Mouse (Mus musculus): ENCODE results near the gene Fndc3b. TPM values are rescaled to one million over a fixed set of nuclear protein-coding genes. Genes with fewer than 3 reads are reported as not detected.

The Fndc3b gene
- 11.3 and 11.4 TPM in 2 replicates for polyA plus RNA-seq (2014; fragmentation: Nextera tagmentation; extraction: Ambion mirVana)

DNA sequence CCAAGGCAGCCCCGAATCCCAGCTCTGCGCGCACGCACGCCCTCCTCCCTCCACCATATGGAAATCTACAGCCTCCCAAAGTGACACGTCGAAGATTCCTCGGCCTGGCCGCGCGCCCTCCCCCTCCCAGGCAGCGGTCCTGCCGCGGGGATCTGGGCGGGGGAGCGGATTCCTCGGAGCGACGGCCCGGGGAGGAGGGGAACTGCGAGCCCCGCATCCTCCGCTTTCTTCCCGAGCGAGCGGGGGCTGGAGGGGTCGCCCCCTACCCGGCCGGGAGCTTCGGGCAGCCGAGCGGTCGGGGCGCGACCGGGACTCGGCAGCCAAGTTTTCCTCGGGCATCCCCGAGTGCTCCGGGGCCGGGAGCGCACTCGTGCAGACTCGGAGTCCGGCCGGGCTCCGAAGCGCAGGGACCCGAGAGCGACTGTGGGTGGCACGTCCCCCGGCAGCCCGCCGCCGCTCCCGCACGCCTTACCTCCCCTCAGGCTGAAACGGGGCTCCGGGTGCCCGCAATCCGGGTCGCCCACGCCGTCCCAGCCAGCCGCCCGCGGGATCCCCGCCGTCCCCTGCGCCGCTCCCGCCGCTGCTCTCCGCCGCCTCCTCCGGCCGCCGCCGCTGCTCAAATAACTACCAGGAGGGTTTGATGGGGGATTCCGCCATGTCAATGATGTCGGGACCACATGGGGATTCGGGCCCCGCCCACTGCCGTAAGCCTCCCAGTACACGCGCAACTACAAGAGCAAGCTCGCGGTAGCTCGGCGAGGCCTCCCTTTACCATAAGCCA is at the start of gene Fndc3b:
Gene Fndc3b, minus strand, starts transcription at position 660 of the 781 bp plus-strand sequence.
- peak; percentile 95 for ATAC-seq (ENCODE audit: low FRiP score)
- Histone ChIP-seq H3K27me3 (ENCODE audit: control insufficient read depth, insufficient read depth, low read length) (no peaks in the 10 kb centered on the region), H3K36me3 (replicated peaks; ENCODE audit: control insufficient read depth, insufficient read depth) (no peaks in the 10 kb centered on the region), H3K4me1 (replicated peaks; ENCODE audit: control insufficient read depth, insufficient read depth, low read length) (no peaks in the 10 kb centered on the region; the same call in 1 of the 2 replicates), H3K4me2 (replicated peaks) (peak within 1 kb of the TSS; percentile 66), H3K27ac (peak within 1 kb of the TSS; percentile 89), H3K9ac (peak within 1 kb of the TSS; percentile 81), H3K4me3 (replicated peaks; ENCODE audit: low read length) (peak within 1 kb of the TSS; percentile 88), H3K9me3 (ENCODE audit: control insufficient read depth, low read length) (no peaks in the 10 kb centered on the region)
- DNase-seq (ENCODE audit: low spot score) = peak; percentile 94
- WGBS = under 1% methylated on average over 79 of the region's 90 CpGs

DNA sequence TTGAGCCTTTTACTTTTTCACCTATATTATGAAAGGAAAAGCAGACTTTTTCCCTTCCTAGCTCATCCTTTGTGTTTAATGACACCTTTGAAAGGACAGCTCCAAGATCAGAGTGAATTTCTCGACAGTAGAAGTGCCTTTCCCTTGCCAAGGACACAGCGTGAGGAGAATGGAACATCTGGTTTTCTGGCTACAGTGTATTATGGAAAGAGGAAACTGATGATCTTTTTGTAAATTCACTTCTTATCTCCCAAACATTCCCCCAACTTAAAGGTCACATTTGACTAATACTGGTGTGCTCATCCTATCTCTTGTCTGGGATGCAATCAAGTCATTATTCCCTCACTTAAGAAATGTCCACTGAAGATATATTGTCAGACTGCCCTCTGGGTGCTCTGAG is 49.2 kb upstream of the Fndc3b start:
- H3K9ac ChIP-seq = no peak overlapping the region
- H3K27me3 ChIP-seq (ENCODE audit: control insufficient read depth, insufficient read depth, low read length) = no peaks in the 10 kb centered on the region
- no peak overlapping the region for H3K4me3 ChIP-seq (replicated peaks; ENCODE audit: low read length)
- H3K4me1 ChIP-seq (replicated peaks; ENCODE audit: control insufficient read depth, insufficient read depth, low read length) = no peaks in the 10 kb centered on the region
- WGBS = 73% methylated on average over 2 of the region's 2 CpGs
- DNase-seq (ENCODE audit: low spot score) (no peak), ATAC-seq (ENCODE audit: low FRiP score) (no peak)
- H3K36me3 ChIP-seq (replicated peaks; ENCODE audit: control insufficient read depth, insufficient read depth) = no peaks in the 10 kb centered on the region
- no peaks in the 10 kb centered on the region for H3K9me3 ChIP-seq (ENCODE audit: control insufficient read depth, low read length)
- no peak overlapping the region for H3K4me2 ChIP-seq (replicated peaks)
- H3K27ac ChIP-seq = no peak overlapping the region

DNA sequence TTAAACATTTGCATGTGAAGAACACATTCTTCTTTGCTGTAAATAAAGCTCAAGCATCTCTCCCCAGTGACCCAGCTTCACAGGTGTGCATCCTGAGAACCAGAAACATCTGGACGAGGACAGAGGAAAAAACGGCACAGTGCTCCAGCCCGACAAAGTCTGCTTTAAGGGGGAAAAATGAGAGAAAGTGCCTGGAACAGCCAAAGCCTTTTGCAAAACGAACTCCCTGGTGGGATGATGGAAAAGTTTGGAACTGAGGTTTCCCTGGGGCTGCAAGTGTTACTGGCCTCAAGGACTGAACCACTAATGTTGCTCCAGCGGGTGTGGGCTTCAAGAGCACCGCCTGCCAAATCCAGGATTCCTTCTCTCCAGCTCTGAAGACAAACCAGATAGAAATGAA is 47.9 kb upstream of the Fndc3b start:
- DNase-seq (ENCODE audit: low spot score) = no peak
- no peak for ATAC-seq (ENCODE audit: low FRiP score)

DNA sequence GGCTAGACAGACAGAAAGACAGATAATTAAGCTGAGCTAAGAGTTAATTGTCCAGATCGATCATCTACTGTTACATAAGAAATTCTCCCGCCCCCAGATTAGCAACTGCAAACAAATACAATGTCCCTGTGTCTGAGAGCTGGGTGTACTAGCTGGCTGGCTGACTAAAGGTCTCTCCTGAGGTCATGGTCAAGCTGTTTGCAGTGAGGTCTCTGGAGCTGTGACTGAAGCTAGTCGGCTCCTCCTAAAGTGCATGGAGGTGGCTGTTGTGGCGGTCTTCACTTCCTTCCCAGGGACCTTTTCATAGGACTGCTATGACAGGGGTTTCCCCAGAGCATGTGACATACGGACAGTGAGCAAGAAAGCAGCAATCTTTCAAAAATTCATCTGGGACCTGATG is 40.5 kb upstream of the Fndc3b start:
- Histone ChIP-seq H3K36me3 (replicated peaks; ENCODE audit: control insufficient read depth, insufficient read depth) (no peaks in the 10 kb centered on the region), H3K4me2 (replicated peaks) (no peak overlapping the region), H3K27me3 (ENCODE audit: control insufficient read depth, insufficient read depth, low read length) (no peaks in the 10 kb centered on the region), H3K4me3 (replicated peaks; ENCODE audit: low read length) (no peak overlapping the region), H3K9ac (no peak overlapping the region), H3K4me1 (replicated peaks; ENCODE audit: control insufficient read depth, insufficient read depth, low read length) (no peaks in the 10 kb centered on the region), H3K9me3 (ENCODE audit: control insufficient read depth, low read length) (no peaks in the 10 kb centered on the region), H3K27ac (no peak overlapping the region)
- ATAC-seq (ENCODE audit: low FRiP score) = no peak
- WGBS = 69% methylated on average over 5 of the region's 5 CpGs
- DNase-seq (ENCODE audit: low spot score) = no peak

More for the DNA sequence above, 47.9 kb upstream of the Fndc3b start:
- Histone ChIP-seq H3K4me2 (replicated peaks) (no peak overlapping the region), H3K36me3 (replicated peaks; ENCODE audit: control insufficient read depth, insufficient read depth) (no peaks in the 10 kb centered on the region), H3K27me3 (ENCODE audit: control insufficient read depth, insufficient read depth, low read length) (no peaks in the 10 kb centered on the region), H3K9ac (no peak overlapping the region), H3K4me1 (replicated peaks; ENCODE audit: control insufficient read depth, insufficient read depth, low read length) (no peaks in the 10 kb centered on the region), H3K27ac (no peak overlapping the region), H3K4me3 (replicated peaks; ENCODE audit: low read length) (no peak overlapping the region), H3K9me3 (ENCODE audit: control insufficient read depth, low read length) (no peaks in the 10 kb centered on the region)
- WGBS = 51% methylated on average over 6 of the region's 6 CpGs

- ATAC-seq (ENCODE audit: low FRiP score) = no peak
- Histone ChIP-seq H3K27ac (no peak overlapping the region), H3K9ac (no peak overlapping the region), H3K4me1 (replicated peaks; ENCODE audit: control insufficient read depth, insufficient read depth, low read length) (no peaks in the 10 kb centered on the region), H3K4me3 (replicated peaks; ENCODE audit: low read length) (no peak overlapping the region), H3K4me2 (replicated peaks) (no peak overlapping the region), H3K36me3 (replicated peaks; ENCODE audit: control insufficient read depth, insufficient read depth) (no peaks in the 10 kb centered on the region), H3K27me3 (ENCODE audit: control insufficient read depth, insufficient read depth, low read length) (no peaks in the 10 kb centered on the region), H3K9me3 (ENCODE audit: control insufficient read depth, low read length) (no peaks in the 10 kb centered on the region)
- 94% methylated on average over 5 of the region's 5 CpGs for WGBS
- DNase-seq (ENCODE audit: low spot score) = no peak
Measured at GRCm38 (mm10) chr3:27751156-27751555, 40.0 kb upstream of the Fndc3b start.

- DNase-seq (ENCODE audit: low spot score) (no peak), ATAC-seq (ENCODE audit: low FRiP score) (no peak)
- Histone ChIP-seq H3K9me3 (ENCODE audit: control insufficient read depth, low read length) (no peaks in the 10 kb centered on the region), H3K4me1 (replicated peaks; ENCODE audit: control insufficient read depth, insufficient read depth, low read length) (no peaks in the 10 kb centered on the region), H3K36me3 (replicated peaks; ENCODE audit: control insufficient read depth, insufficient read depth) (no peaks in the 10 kb centered on the region), H3K27ac (no peak overlapping the region), H3K27me3 (ENCODE audit: control insufficient read depth, insufficient read depth, low read length) (no peaks in the 10 kb centered on the region), H3K4me3 (replicated peaks; ENCODE audit: low read length) (no peak overlapping the region), H3K9ac (no peak overlapping the region), H3K4me2 (replicated peaks) (no peak overlapping the region)
- 97% methylated on average over 9 of the region's 9 CpGs for WGBS
Measured at GRCm38 (mm10) chr3:27745651-27746050, 34.5 kb upstream of the Fndc3b start.

GRCm38 (mm10) chr3:27744754-27745153 is 33.6 kb upstream of the Fndc3b start:
- H3K9me3 ChIP-seq (ENCODE audit: control insufficient read depth, low read length) = no peaks in the 10 kb centered on the region
- H3K27ac ChIP-seq = no peak overlapping the region
- DNase-seq (ENCODE audit: low spot score) = no peak
- no peaks in the 10 kb centered on the region for H3K4me1 ChIP-seq (replicated peaks; ENCODE audit: control insufficient read depth, insufficient read depth, low read length)
- H3K4me2 ChIP-seq (replicated peaks) = no peak overlapping the region
- 51% methylated on average over 7 of the region's 7 CpGs for WGBS
- H3K27me3 ChIP-seq (ENCODE audit: control insufficient read depth, insufficient read depth, low read length) = no peaks in the 10 kb centered on the region
- H3K36me3 ChIP-seq (replicated peaks; ENCODE audit: control insufficient read depth, insufficient read depth) = no peaks in the 10 kb centered on the region
- no peak overlapping the region for H3K9ac ChIP-seq
- ATAC-seq (ENCODE audit: low FRiP score) = no peak
- H3K4me3 ChIP-seq (replicated peaks; ENCODE audit: low read length) = no peak overlapping the region

DNA sequence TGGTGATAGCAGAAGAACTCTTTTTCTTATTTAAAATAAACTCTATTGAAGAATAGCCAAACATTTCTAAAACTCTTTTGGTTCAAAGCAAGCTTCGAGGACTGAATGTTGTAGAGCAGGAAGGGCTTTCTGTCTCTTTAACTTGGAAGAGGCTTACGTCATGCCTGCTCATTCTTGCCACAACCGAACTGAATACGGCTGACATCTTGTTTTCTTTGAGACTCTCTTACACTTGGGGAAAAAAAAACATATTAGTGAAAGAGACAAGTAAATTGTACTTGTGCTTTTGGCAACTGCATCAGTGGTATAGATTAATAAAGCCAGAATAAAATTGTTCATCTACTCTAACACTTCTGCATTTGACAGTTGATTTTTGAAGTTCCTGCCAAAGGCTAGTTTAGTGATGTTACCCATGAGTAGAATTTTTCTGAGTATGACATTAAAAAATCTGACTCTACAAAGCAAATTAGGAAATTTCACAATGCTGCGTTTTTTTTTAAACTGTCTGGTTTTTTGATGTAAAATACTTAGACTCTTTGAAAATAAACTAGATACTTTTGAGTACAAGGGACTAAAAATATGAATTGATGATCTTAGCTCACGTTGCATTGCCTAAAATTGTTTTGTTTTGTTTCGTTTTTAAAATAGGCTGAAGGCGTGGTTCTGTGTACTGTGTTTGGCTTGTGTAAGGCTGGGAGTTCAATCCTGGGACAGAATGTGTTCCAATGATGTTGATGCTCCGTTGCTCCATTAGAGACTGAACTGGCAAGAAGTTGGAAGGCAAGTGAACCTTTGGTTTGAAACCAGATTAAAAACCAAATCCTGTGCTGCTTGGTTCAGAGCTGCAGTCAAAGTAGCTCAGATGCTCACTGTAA is 32.4 kb upstream of the Fndc3b start:
- ATAC-seq (ENCODE audit: low FRiP score) (no peak), DNase-seq (ENCODE audit: low spot score) (no peak)
- no peak overlapping the region for H3K4me3 ChIP-seq (replicated peaks; ENCODE audit: low read length)
- H3K9me3 ChIP-seq (ENCODE audit: control insufficient read depth, low read length) = no peaks in the 10 kb centered on the region
- no peaks in the 10 kb centered on the region for H3K27me3 ChIP-seq (ENCODE audit: control insufficient read depth, insufficient read depth, low read length)
- no peaks in the 10 kb centered on the region for H3K4me1 ChIP-seq (replicated peaks; ENCODE audit: control insufficient read depth, insufficient read depth, low read length)
- H3K9ac ChIP-seq = no peak overlapping the region
- 84% methylated on average over 9 of the region's 9 CpGs for WGBS
- no peak overlapping the region for H3K27ac ChIP-seq
- H3K4me2 ChIP-seq (replicated peaks) = no peak overlapping the region
- no peaks in the 10 kb centered on the region for H3K36me3 ChIP-seq (replicated peaks; ENCODE audit: control insufficient read depth, insufficient read depth)

DNA sequence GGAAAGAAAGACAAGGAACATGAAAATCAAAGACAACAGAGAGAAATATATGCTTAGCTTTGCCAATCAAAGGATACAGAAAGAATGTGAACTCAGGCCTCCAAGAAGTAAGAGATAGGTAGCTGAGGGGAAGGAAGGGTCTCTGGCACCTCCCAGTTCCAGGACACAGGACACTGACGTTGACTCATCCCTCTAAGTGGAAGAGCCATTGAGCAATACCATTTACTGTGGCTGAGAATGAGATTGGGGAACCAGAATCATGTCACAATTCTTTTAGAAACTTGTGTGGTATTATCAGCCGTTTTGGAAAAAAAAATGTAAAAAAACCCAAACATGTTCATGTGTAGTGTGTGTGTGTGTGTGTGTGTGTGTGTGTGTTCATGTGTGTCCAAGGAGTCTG is 31.0 kb upstream of the Fndc3b start:
- no peaks in the 10 kb centered on the region for H3K9me3 ChIP-seq (ENCODE audit: control insufficient read depth, low read length)
- DNase-seq (ENCODE audit: low spot score) = no peak
- H3K4me3 ChIP-seq (replicated peaks; ENCODE audit: low read length) = no peak overlapping the region
- no peak for ATAC-seq (ENCODE audit: low FRiP score)
- H3K4me1 ChIP-seq (replicated peaks; ENCODE audit: control insufficient read depth, insufficient read depth, low read length) = no peaks in the 10 kb centered on the region
- H3K4me2 ChIP-seq (replicated peaks) = no peak overlapping the region
- WGBS = 72% methylated on average over 2 of the region's 2 CpGs
- H3K27ac ChIP-seq = no peak overlapping the region
- H3K9ac ChIP-seq = no peak overlapping the region
- no peaks in the 10 kb centered on the region for H3K36me3 ChIP-seq (replicated peaks; ENCODE audit: control insufficient read depth, insufficient read depth)
- no peaks in the 10 kb centered on the region for H3K27me3 ChIP-seq (ENCODE audit: control insufficient read depth, insufficient read depth, low read length)
